Mouse (Mus musculus): ENCODE results near the gene Ticrr. TPM values are rescaled to one million over a fixed set of nuclear protein-coding genes. Genes with fewer than 3 reads are reported as not detected.

Ticrr gene
- under 1 TPM; 0.05 to 0.13 TPM for total RNA-seq (2021)
- long read RNA-seq, experiment 1, partial matches to known transcripts, result 0 of 1 reads
- long read RNA-seq, experiment 1, other reads (novel, unspliced or antisense), result 1 of 1 reads
- long read RNA-seq, experiment 2, result 0 reads

GRCm38 (mm10) chr7:79659578-79660290 is at the start of gene Ticrr:
Gene Ticrr (plus strand): TSS chr7:79660196.
- DNase-seq, result peak; percentile 94

DNA sequence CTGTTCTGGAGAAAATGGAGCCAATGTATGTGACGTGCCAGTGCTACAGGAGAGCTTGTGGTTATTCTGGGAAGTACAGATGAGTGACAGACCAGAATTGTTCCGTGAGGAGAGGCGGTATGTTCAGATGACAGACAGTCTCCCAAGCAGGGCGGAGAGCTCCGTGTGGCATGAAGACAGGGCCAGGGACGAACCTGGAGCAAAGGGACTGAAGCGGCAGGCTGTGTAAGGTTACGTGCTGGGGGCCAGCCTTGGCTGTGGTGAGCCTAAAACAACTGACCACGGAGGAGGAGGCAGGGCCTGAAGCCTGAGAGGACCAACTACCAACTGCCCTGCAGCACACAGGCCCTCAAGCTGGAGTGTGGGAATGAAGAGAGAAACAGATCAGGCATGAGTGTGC is 48.1 kb upstream of the Ticrr start:
- DNase-seq, result peak; percentile 52

DNA sequence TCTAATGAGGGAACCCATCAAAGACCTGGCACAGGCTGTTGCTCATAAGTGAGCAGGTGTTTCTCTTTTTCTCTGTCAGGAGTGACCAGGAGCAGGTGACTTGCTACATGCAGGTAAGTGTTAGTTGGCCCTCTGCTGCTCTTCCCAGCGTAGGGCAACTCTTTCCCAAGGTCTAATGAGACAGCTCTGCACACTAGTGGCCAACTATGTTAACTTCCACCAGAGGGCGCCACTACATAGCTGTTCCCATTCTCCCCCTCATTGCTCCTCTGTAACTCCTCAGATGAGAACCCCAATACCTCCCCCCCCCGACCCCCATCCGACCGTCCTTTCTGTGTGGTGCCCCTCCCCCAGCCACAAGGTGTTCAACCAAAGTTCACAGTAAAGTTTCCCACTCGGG is 47.2 kb upstream of the Ticrr start:
- DNase-seq, result no peak

- DNase-seq, result no peak
Measured at GRCm38 (mm10) chr7:79613314-79613713, 46.7 kb upstream of the Ticrr start.

GRCm38 (mm10) chr7:79615008-79615407 is 45.0 kb upstream of the Ticrr start:
- no peak for DNase-seq

- no peak for DNase-seq
Measured at GRCm38 (mm10) chr7:79615941-79616340, 44.1 kb upstream of the Ticrr start.

DNA sequence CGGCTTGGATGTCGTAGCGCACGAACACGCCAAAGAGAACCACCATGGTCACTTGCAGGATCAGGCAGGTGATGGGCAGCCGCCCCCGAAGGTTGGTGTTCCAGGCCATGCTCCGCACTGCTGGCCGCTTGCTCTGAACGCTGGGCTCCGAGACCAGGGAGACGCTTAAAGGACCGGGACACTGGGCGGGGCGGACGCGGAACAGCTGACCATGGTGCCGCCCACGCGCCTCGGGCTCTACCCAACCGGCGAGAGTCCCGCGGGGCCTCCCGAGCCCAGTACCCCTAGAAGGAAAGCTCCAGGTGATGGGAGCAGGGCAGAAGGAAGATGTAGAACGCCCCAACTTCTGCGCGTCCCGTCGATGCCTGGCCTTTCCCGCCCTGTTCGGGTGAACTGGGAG is 42.6 kb upstream of the Ticrr start, which contains the start of gene Rhcg:
Rhcg (minus strand) TSS at position 240 of the 400 bp plus-strand sequence.
- no peak for DNase-seq

DNA sequence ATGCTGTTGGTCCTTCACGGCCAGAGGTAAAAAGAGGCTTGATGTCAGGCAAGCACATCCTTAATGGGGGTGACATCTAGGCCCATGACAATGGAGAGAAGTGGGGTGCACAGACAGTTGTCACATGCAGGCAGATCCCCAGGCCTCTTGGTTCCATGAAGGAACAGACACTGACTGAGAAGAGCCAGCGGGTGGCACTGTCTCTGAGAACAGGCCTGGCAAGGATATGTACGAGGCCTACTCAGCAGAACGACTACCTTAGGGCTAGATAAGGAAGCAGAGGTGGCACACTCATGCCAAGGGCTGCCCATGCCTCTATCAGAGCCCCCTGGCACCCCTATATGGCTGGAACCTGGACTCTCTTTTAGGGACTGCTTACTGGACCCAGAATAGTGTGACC is 40.5 kb upstream of the Ticrr start:
- DNase-seq, result no peak

DNA sequence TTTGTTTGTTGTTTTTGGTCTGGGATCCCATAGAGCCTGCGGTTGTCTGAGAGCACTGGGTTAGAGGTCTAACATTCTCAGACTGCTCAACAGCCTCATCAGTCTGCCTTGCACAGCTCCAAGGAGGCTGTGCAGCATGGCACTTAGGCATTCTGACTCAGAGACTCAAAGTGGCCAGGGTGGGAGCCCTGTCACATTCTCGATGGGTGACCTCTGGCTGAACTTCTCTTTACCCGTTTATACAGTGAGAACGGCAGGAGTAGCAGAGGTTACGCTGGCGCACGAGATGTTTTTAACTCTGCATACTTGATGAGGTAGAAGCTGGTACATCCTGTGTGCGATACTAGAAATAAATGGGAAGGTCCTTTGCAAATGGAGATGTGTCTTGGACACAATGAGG is 36.9 kb upstream of the Ticrr start:
- DNase-seq, result no peak

DNA sequence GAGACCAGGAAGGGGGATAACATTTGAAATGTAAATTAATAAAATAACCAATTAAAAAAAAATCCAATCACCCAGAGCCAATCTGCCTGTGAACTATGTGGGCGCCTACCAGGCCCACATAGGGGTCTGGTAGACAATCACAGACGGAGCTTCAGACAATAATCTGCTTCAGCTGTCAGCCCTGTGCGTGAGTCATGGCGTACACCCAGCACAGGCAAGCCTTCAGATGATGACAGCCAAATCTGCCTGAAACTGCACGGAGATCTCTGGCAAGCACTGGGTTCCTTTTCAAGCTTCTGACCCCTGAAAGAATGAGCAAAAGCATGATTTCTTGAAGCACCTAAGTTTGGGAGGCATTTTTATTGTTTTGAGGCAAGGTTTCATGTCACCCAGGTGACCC is 33.8 kb upstream of the Ticrr start:
- DNase-seq, result no peak

- no peak for DNase-seq
Measured at GRCm38 (mm10) chr7:79628271-79628913, 31.6 kb upstream of the Ticrr start.

GRCm38 (mm10) chr7:79631773-79632348 is 28.1 kb upstream of the Ticrr start:
- no peak for DNase-seq

DNA sequence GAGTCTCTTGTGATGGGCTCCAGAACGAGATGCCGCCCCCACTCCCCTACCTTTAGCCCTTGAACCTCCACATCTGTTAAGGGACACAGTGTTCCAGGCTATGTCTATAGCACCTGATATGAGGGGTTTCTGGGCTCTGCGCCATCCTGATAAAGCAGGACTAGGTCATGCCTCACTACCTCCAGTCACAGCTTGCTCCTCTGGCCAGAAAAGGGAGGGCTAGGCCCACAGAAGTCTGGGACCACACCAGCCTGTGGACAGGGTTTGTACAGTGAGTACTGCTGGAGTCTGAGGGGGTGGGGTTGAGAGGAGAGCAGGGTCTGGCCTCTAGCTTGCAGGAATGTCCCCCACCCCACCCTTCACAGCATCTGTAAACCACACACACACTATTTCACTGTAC is 12.8 kb upstream of the Ticrr start:
- DNase-seq, result no peak

- DNase-seq, result no peak
Measured at GRCm38 (mm10) chr7:79649005-79649404, 11.0 kb upstream of the Ticrr start.

GRCm38 (mm10) chr7:79654185-79654584 is 5.8 kb upstream of the Ticrr start:
- DNase-seq, result no peak

DNA sequence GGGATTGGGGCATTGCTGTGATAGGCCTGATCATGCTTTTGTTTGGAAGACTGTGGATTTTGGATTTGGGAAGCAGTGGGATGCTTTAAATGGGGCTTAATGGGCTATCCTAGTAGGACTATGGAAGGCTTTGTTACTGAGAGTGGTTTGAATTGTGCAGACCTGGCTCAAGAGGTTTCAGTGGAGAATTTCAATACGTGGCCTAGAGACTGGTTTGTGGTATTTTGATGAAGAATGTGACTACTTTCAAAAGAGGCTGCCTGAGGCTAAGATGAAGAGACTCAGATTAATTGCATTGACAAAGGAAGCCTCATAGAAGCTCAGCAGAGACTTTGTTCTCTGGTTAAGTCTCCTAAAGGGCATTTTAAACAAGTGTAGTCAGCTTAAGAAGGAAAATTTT is 5.4 kb upstream of the Ticrr start:
- DNase-seq, result no peak

DNA sequence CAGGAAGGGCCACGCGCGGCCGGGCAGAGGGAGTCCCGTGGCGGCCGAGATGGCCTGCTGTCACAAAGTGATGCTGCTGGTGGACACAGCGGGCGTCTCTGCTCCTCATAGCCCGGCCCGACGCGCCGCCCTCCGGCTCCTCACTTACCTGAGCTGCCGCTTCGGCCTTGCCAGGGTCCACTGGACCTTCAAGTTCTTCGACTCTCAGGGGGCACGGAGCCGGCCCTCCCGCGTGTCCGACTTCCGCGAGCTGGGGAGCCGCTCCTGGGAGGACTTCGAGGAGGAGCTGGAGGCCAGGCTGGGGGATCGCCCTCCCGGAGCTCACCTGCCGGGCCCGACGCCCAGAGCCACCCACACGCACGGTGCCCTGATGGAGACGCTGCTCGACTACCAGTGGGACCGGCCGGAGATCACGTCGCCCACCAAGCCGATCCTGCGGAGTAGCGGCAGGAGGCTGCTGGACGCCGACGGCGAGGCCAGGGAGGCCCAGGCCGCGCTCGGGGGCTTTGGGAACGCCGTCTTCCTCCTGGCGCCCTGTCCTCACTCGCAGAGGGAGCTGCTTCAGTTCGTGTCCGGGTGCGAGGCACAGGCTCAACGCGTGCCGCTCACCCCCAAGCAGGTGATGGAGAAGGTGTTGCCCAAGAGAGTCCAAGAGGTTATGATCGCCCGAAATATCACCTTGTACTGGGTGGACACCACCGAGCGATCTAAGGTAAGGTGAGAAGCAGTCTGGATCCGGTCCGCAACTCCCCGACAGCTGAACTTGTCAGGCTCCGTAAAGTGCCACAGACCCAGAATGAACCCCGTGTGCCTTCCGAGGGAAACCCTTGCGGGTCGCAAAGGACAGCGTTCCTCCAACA is 525 bp downstream of the Ticrr start:
- DNase-seq, result no peak

DNA sequence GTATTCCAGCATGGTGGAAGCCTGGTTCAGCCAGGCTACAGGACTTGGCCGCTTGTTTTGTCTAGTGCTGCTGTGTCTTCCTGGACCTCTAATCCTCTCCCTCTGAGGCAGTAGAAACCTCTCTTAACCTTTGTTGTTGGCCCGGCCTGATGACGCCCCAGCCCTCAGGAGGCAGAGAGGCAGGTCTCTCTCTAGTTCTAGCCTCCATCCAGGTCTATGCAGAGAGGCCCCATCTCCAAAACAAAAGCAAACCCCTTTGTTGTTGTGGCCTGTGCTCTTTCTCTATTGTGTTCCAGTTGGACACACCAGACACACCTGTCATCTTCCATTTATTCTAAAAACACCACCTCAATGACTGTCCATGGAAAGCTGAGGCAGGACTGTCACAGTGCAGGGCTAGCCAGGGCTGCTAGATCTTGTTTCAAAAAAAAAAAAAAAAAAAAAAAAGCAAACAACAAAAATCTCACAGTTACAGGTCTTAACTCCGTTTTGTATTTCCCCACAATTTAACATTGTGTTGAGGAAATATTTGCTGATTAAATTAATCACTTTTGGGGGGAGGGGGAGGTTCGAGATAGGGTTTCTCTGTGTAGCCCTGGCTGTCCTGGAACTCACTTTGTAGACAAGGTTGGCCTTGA is 1.4 kb downstream of the Ticrr start:
- DNase-seq, result no peak

GRCm38 (mm10) chr7:79666690-79667089 is 6.7 kb downstream of the Ticrr start:
- DNase-seq, result no peak

DNA sequence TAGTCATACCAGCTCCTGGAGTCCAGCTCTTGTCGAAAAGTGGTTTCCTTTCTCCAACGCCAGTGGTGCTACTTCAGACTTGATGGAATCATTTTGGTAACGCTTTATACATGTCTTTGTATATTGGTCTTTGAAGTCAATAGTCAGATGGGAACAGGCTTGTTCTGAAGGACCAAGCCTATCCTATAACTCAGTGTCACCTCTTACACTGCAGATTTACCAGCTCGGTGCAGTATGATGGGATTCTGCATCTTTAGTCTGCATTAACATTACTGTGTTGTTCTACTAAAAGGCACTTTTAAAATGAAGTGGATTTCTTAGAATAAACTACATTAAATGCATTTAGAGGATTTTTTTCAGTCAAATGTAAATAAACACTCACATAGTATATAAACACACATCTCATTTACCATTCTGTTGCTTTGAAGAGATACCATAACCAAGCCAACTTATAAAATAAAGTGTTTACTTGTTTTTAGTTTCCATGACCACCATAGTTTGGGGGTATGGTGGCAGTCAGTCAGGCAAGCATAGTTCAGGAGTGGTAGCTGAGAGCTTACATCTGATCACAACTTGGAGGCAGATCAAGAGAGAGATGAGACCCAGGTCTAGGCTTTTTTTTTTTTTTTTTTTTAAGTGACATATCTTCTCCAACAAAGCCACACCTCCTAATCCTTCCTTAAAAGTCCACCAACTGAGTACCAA is 11.1 kb downstream of the Ticrr start:
- no peak for DNase-seq

GRCm38 (mm10) chr7:79679186-79679585 is 19.2 kb downstream of the Ticrr start:
- DNase-seq, result no peak

Data from gastrocnemius, postnatal 25 days (tissue).